Mouse (Mus musculus): ENCODE measurements at regions not wholly inside any gene's neighbourhood (a gene's known extent, or its start where the extent isn't known, plus 50 kb on each side); places are given as distances from the start of the nearest gene placed in this dataset.
"Not testable (repeated sequence)": the region's sequence is repeated elsewhere in the genome, so short reads cannot be mapped to it uniquely, and the experiment has no call there.

GRCm38 (mm10) chr4:101366905-101367679, 52.0 kb upstream of the Ak4 start:
- DNase-seq: peak in 1 of 2 experiments; percentile 15

- no peak for DNase-seq
Measured at GRCm38 (mm10) chr4:101365299-101365698, 53.8 kb upstream of the Ak4 start.

- no peak for DNase-seq
Measured at GRCm38 (mm10) chr4:101364716-101365115, 54.4 kb upstream of the Ak4 start.

GRCm38 (mm10) chr4:101363231-101363630, 55.8 kb upstream of the Ak4 start:
- DNase-seq: not testable (repeated sequence)

GRCm38 (mm10) chr4:101361779-101362178, 57.3 kb upstream of the Ak4 start:
- DNase-seq: no peak

- DNase-seq: no peak
Measured at GRCm38 (mm10) chr4:101360296-101360695, 58.8 kb upstream of the Ak4 start.

GRCm38 (mm10) chr4:101359119-101359518, 60.0 kb upstream of the Ak4 start:
- DNase-seq: no peak

GRCm38 (mm10) chr4:101358525-101358924, 60.6 kb upstream of the Ak4 start:
- no peak for DNase-seq

- no peak for DNase-seq
Measured at GRCm38 (mm10) chr4:101357923-101358322, 61.2 kb upstream of the Ak4 start.

GRCm38 (mm10) chr4:101356954-101357891, 61.9 kb upstream of the Ak4 start:
- peak in 1 of 2 experiments; percentile 41 for DNase-seq

- peak; percentile 38 to 40 for DNase-seq
Measured at GRCm38 (mm10) chr4:101356093-101356953, 62.8 kb upstream of the Ak4 start.

GRCm38 (mm10) chr4:101355431-101356092, 63.5 kb upstream of the Ak4 start:
- peak; percentile 11 to 25 for DNase-seq

GRCm38 (mm10) chr4:101354951-101355350, 64.1 kb upstream of the Ak4 start:
- no peak for DNase-seq

- DNase-seq: no peak
Measured at GRCm38 (mm10) chr4:101354086-101354855, 64.8 kb upstream of the Ak4 start.

GRCm38 (mm10) chr4:101352178-101352577, 66.9 kb upstream of the Ak4 start:
- no peak for DNase-seq

- no peak for DNase-seq
Measured at GRCm38 (mm10) chr4:101351716-101352115, 67.4 kb upstream of the Ak4 start.

GRCm38 (mm10) chr4:101350656-101351055, 68.4 kb upstream of the Ak4 start:
- no peak for DNase-seq

- no peak for DNase-seq
Measured at GRCm38 (mm10) chr4:101350222-101350621, 68.9 kb upstream of the Ak4 start.

- no peak for DNase-seq
Measured at GRCm38 (mm10) chr4:101349413-101349812, 69.7 kb upstream of the Ak4 start.

- no peak for DNase-seq
Measured at GRCm38 (mm10) chr4:101347309-101347708, 71.8 kb upstream of the Ak4 start.

GRCm38 (mm10) chr4:101342071-101342762, 76.9 kb upstream of the Ak4 start:
- no peak for DNase-seq

Data from thymus, adult 18-20 months (tissue).